Mouse (Mus musculus) liver, adult 2 months (tissue): ENCODE measurements around the gene 1110004F10Rik.

ENCODE experiments used
- CTCF ChIP-seq: fragments of 200-500 bp; IDR thresholded peaks from 2 replicates; pipeline ENCODE4 v1.5.1; 2011; ENCODE audit warnings: low read depth, low read length, control low read depth
- POLR2A ChIP-seq: fragments of 200-500 bp; IDR thresholded peaks from 2 replicates; pipeline ENCODE4 v1.6.1; 2011; ENCODE audit warnings: low read length, control low read depth; ENCODE audit not compliant: insufficient read depth; ENCODE audit errors: extremely low read depth

DNA sequence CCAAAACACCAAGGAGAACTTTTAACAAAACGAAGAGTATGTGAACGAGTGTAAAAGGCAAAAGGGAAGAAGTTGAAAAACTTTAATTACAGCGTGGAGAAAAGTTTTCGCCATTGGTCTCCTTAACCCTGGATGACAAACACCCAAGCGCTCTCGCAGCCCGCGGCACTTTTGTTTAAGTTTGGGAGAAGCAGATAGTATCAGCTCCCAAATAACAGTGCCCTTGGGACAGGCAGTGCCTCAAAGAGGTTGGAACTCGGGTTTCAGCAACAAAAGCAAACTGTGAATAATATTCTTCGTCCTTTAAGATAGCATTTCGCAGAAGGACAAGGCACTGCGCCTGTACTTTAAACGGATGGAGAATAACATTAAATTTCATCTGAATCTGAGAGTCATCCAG is 1.2 kb upstream of the 1110004F10Rik start:
- TF ChIP-seq POLR2A (no peak), CTCF (no peak)
